Mouse (Mus musculus): ENCODE results near the gene Pla2g4e. TPM values are rescaled to one million over a fixed set of nuclear protein-coding genes. Genes with fewer than 3 reads are reported as not detected.

The Pla2g4e gene
- polyA plus RNA-seq, 1 experiment from 2014 or later: 0.02 TPM

GRCm38 (mm10) chr2:120170726-120171125, 74.4 kb downstream of the Pla2g4e start:
- ATAC-seq: peak; percentile 16; the same call in 1 of the 2 replicates
- H3K27ac ChIP-seq (ENCODE audit: low read length): no peak overlapping the region
- H3K4me3 ChIP-seq (ENCODE audit: low read length): no peak overlapping the region
- 61% methylated on average over 1 of the region's 1 CpGs for WGBS
- H3K36me3 ChIP-seq (ENCODE audit: control insufficient read depth, insufficient read depth, low read length): no peaks in the 10 kb centered on the region
- no peaks in the 10 kb centered on the region for H3K4me1 ChIP-seq (ENCODE audit: control insufficient read depth, insufficient read depth, low read length)
- H3K4me2 ChIP-seq (ENCODE audit: low read depth, low read length): no peak overlapping the region
- no peaks in the 10 kb centered on the region for H3K9me3 ChIP-seq (ENCODE audit: control insufficient read depth, low read length)
- H3K27me3 ChIP-seq (replicated peaks; ENCODE audit: control insufficient read depth, insufficient read depth, low read length): no peaks in the 10 kb centered on the region
- H3K9ac ChIP-seq (ENCODE audit: low read depth, low read length): no peak overlapping the region

GRCm38 (mm10) chr2:120169382-120169781, 75.8 kb downstream of the Pla2g4e start:
- no peak for ATAC-seq

GRCm38 (mm10) chr2:120167763-120168162, 77.4 kb downstream of the Pla2g4e start:
- Histone ChIP-seq H3K9ac (ENCODE audit: low read depth, low read length) (no peak overlapping the region), H3K27me3 (replicated peaks; ENCODE audit: control insufficient read depth, insufficient read depth, low read length) (no peaks in the 10 kb centered on the region), H3K4me1 (ENCODE audit: control insufficient read depth, insufficient read depth, low read length) (no peaks in the 10 kb centered on the region), H3K27ac (ENCODE audit: low read length) (no peak overlapping the region), H3K4me3 (ENCODE audit: low read length) (no peak overlapping the region), H3K9me3 (ENCODE audit: control insufficient read depth, low read length) (no peaks in the 10 kb centered on the region), H3K36me3 (ENCODE audit: control insufficient read depth, insufficient read depth, low read length) (no peaks in the 10 kb centered on the region), H3K4me2 (ENCODE audit: low read depth, low read length) (no peak overlapping the region)
- ATAC-seq: peak; percentile 55; the same call in 1 of the 2 replicates
- WGBS: 85% methylated on average over 8 of the region's 8 CpGs

More at GRCm38 (mm10) chr2:120169382-120169781, 75.8 kb downstream of the Pla2g4e start:
- Histone ChIP-seq H3K4me3 (ENCODE audit: low read length) (no peak overlapping the region), H3K9ac (ENCODE audit: low read depth, low read length) (no peak overlapping the region), H3K4me2 (ENCODE audit: low read depth, low read length) (no peak overlapping the region), H3K27me3 (replicated peaks; ENCODE audit: control insufficient read depth, insufficient read depth, low read length) (no peaks in the 10 kb centered on the region), H3K4me1 (ENCODE audit: control insufficient read depth, insufficient read depth, low read length) (no peaks in the 10 kb centered on the region), H3K9me3 (ENCODE audit: control insufficient read depth, low read length) (no peaks in the 10 kb centered on the region), H3K27ac (ENCODE audit: low read length) (no peak overlapping the region), H3K36me3 (ENCODE audit: control insufficient read depth, insufficient read depth, low read length) (no peaks in the 10 kb centered on the region)
- 88% methylated on average over 3 of the region's 3 CpGs for whole genome bisulfite sequencing

GRCm38 (mm10) chr2:120165474-120165873, 79.7 kb downstream of the Pla2g4e start:
- Histone ChIP-seq H3K9ac (ENCODE audit: low read depth, low read length) (no peak overlapping the region), H3K4me2 (ENCODE audit: low read depth, low read length) (no peak overlapping the region), H3K27ac (ENCODE audit: low read length) (no peak overlapping the region), H3K27me3 (replicated peaks; ENCODE audit: control insufficient read depth, insufficient read depth, low read length) (no peaks in the 10 kb centered on the region), H3K9me3 (ENCODE audit: control insufficient read depth, low read length) (no peaks in the 10 kb centered on the region), H3K36me3 (ENCODE audit: control insufficient read depth, insufficient read depth, low read length) (no peaks in the 10 kb centered on the region), H3K4me3 (ENCODE audit: low read length) (no peak overlapping the region), H3K4me1 (ENCODE audit: control insufficient read depth, insufficient read depth, low read length) (no peaks in the 10 kb centered on the region)
- ATAC-seq: no peak
- 84% methylated on average over 10 of the region's 10 CpGs for WGBS

- H3K27ac ChIP-seq (ENCODE audit: low read length): no peak overlapping the region
These were observed 85.7 kb downstream of the Pla2g4e start for GRCm38 (mm10) chr2:120159434-120159833.

GRCm38 (mm10) chr2:120158846-120159245, 86.3 kb downstream of the Pla2g4e start:
- Histone ChIP-seq H3K27ac (ENCODE audit: low read length) (no peak overlapping the region; the same call in 1 of the 2 replicates), H3K4me3 (ENCODE audit: low read length) (no peak overlapping the region), H3K4me2 (ENCODE audit: low read depth, low read length) (no peak overlapping the region), H3K9ac (ENCODE audit: low read depth, low read length) (no peak overlapping the region), H3K9me3 (ENCODE audit: control insufficient read depth, low read length) (no peaks in the 10 kb centered on the region), H3K36me3 (ENCODE audit: control insufficient read depth, insufficient read depth, low read length) (no peaks in the 10 kb centered on the region), H3K4me1 (ENCODE audit: control insufficient read depth, insufficient read depth, low read length) (no peaks in the 10 kb centered on the region), H3K27me3 (replicated peaks; ENCODE audit: control insufficient read depth, insufficient read depth, low read length) (no peaks in the 10 kb centered on the region)
- WGBS: 27% methylated on average over 1 of the region's 1 CpGs
- ATAC-seq: no peak

More at GRCm38 (mm10) chr2:120159434-120159833, 85.7 kb downstream of the Pla2g4e start:
- ATAC-seq: no peak
- Histone ChIP-seq H3K4me1 (ENCODE audit: control insufficient read depth, insufficient read depth, low read length) (no peaks in the 10 kb centered on the region), H3K36me3 (ENCODE audit: control insufficient read depth, insufficient read depth, low read length) (no peaks in the 10 kb centered on the region), H3K4me3 (ENCODE audit: low read length) (no peak overlapping the region), H3K27me3 (replicated peaks; ENCODE audit: control insufficient read depth, insufficient read depth, low read length) (no peaks in the 10 kb centered on the region), H3K9me3 (ENCODE audit: control insufficient read depth, low read length) (no peaks in the 10 kb centered on the region), H3K4me2 (ENCODE audit: low read depth, low read length) (no peak overlapping the region), H3K9ac (ENCODE audit: low read depth, low read length) (no peak overlapping the region)
- 78% methylated on average over 2 of the region's 2 CpGs for WGBS

GRCm38 (mm10) chr2:120158016-120158415, 87.1 kb downstream of the Pla2g4e start:
- no peaks in the 10 kb centered on the region for H3K4me1 ChIP-seq (ENCODE audit: control insufficient read depth, insufficient read depth, low read length)
- WGBS: 52% methylated on average over 5 of the region's 5 CpGs
- no peak overlapping the region for H3K4me2 ChIP-seq (ENCODE audit: low read depth, low read length)
- ATAC-seq: no peak
- H3K4me3 ChIP-seq (ENCODE audit: low read length): no peak overlapping the region
- H3K27ac ChIP-seq (ENCODE audit: low read length): no peak overlapping the region
- H3K27me3 ChIP-seq (replicated peaks; ENCODE audit: control insufficient read depth, insufficient read depth, low read length): no peaks in the 10 kb centered on the region
- no peaks in the 10 kb centered on the region for H3K9me3 ChIP-seq (ENCODE audit: control insufficient read depth, low read length)
- H3K36me3 ChIP-seq (ENCODE audit: control insufficient read depth, insufficient read depth, low read length): no peaks in the 10 kb centered on the region
- no peak overlapping the region for H3K9ac ChIP-seq (ENCODE audit: low read depth, low read length)

- ATAC-seq: no peak
- WGBS: 73% methylated on average over 2 of the region's 2 CpGs
These were observed 87.5 kb downstream of the Pla2g4e start for GRCm38 (mm10) chr2:120157606-120158005.

GRCm38 (mm10) chr2:120154361-120154894, 90.7 kb downstream of the Pla2g4e start, which contains the start of gene Ehd4:
Gene Ehd4, minus strand, starts transcription at chr2:120154606.
- peak; percentile 99 for ATAC-seq
- Histone ChIP-seq H3K4me3 (ENCODE audit: low read length) (peak within 1 kb of the TSS; percentile 79), H3K27me3 (replicated peaks; ENCODE audit: control insufficient read depth, insufficient read depth, low read length) (no peaks in the 10 kb centered on the region), H3K9ac (ENCODE audit: low read depth, low read length) (peak within 1 kb of the TSS; percentile 80), H3K4me2 (ENCODE audit: low read depth, low read length) (peak within 1 kb of the TSS; percentile 97), H3K4me1 (ENCODE audit: control insufficient read depth, insufficient read depth, low read length) (no peaks in the 10 kb centered on the region), H3K9me3 (ENCODE audit: control insufficient read depth, low read length) (no peaks in the 10 kb centered on the region), H3K36me3 (ENCODE audit: control insufficient read depth, insufficient read depth, low read length) (no peaks in the 10 kb centered on the region), H3K27ac (ENCODE audit: low read length) (peak within 1 kb of the TSS; percentile 64)
- WGBS: under 1% methylated on average over 53 of the region's 53 CpGs

More at GRCm38 (mm10) chr2:120157606-120158005, 87.5 kb downstream of the Pla2g4e start:
- Histone ChIP-seq H3K27me3 (replicated peaks; ENCODE audit: control insufficient read depth, insufficient read depth, low read length) (no peaks in the 10 kb centered on the region), H3K9me3 (ENCODE audit: control insufficient read depth, low read length) (no peaks in the 10 kb centered on the region), H3K27ac (ENCODE audit: low read length) (no peak overlapping the region), H3K9ac (ENCODE audit: low read depth, low read length) (no peak overlapping the region), H3K4me2 (ENCODE audit: low read depth, low read length) (no peak overlapping the region), H3K4me1 (ENCODE audit: control insufficient read depth, insufficient read depth, low read length) (no peaks in the 10 kb centered on the region), H3K36me3 (ENCODE audit: control insufficient read depth, insufficient read depth, low read length) (no peaks in the 10 kb centered on the region), H3K4me3 (ENCODE audit: low read length) (no peak overlapping the region)

All from intestine, embryonic 16.5 days (tissue).